Mouse (Mus musculus) T-cell, adult 2 months (primary cell): Measurements from ENCODE around the gene Oca2.

Experiments used
- DNase-seq: peaks from one replicate; pipeline ENCODE4 v3.0.0; 2022; ENCODE audit warnings: low spot score

Gene Oca2

GRCm38 (mm10) chr7:56382706-56383105, 143.1 kb downstream of the Oca2 start:
- DNase-seq, result no peak

GRCm38 (mm10) chr7:56388295-56388694, 148.7 kb downstream of the Oca2 start:
- no peak for DNase-seq

GRCm38 (mm10) chr7:56418182-56418836, 178.7 kb downstream of the Oca2 start:
- no peak for DNase-seq

GRCm38 (mm10) chr7:56419253-56419844, 179.8 kb downstream of the Oca2 start:
- no peak for DNase-seq

- no peak for DNase-seq
These were observed 182.4 kb downstream of the Oca2 start for GRCm38 (mm10) chr7:56421946-56422345.

GRCm38 (mm10) chr7:56423548-56423947, 184.0 kb downstream of the Oca2 start:
- no peak for DNase-seq

GRCm38 (mm10) chr7:56460814-56461520, 221.4 kb downstream of the Oca2 start:
- no peak for DNase-seq

- no peak for DNase-seq
These were observed 258.7 kb downstream of the Oca2 start for GRCm38 (mm10) chr7:56498242-56498641.

- no peak for DNase-seq
These were observed 259.8 kb downstream of the Oca2 start for GRCm38 (mm10) chr7:56499319-56499718.

- DNase-seq, result no peak
These were observed 260.2 kb downstream of the Oca2 start for GRCm38 (mm10) chr7:56499767-56500166.

GRCm38 (mm10) chr7:56500438-56500837, 260.9 kb downstream of the Oca2 start:
- no peak for DNase-seq

- DNase-seq, result no peak
These were observed 279.0 kb downstream of the Oca2 start for GRCm38 (mm10) chr7:56518581-56518980.

- no peak for DNase-seq
These were observed 280.2 kb downstream of the Oca2 start for GRCm38 (mm10) chr7:56519741-56520140.

- DNase-seq, result no peak
These were observed 295.3 kb downstream of the Oca2 start for GRCm38 (mm10) chr7:56534856-56535255.

GRCm38 (mm10) chr7:56549226-56549625, 309.7 kb downstream of the Oca2 start:
- DNase-seq, result no peak

- DNase-seq, result no peak
These were observed 312.2 kb downstream of the Oca2 start for GRCm38 (mm10) chr7:56551804-56552203.
